Mouse (Mus musculus): ENCODE results near the gene Mre11a.

Mre11a gene

GRCm38 (mm10) chr9:14784039-14785002, at the start of gene Mre11a, which contains the start of gene Ankrd49:
Gene Mre11a, plus strand, starts transcription at chr9:14784654.
Gene Ankrd49, minus strand, starts transcription at chr9:14784856.
- DNase-seq, result peak; percentile 98

- no peak for DNase-seq
Observed at GRCm38 (mm10) chr9:14739498-14740150, 44.8 kb upstream of the Mre11a start.

- DNase-seq, result no peak
Observed at GRCm38 (mm10) chr9:14740151-14740924, 44.1 kb upstream of the Mre11a start, which contains the start of gene Piwil4. Gene Piwil4, minus strand, starts transcription at chr9:14740733.

DNA sequence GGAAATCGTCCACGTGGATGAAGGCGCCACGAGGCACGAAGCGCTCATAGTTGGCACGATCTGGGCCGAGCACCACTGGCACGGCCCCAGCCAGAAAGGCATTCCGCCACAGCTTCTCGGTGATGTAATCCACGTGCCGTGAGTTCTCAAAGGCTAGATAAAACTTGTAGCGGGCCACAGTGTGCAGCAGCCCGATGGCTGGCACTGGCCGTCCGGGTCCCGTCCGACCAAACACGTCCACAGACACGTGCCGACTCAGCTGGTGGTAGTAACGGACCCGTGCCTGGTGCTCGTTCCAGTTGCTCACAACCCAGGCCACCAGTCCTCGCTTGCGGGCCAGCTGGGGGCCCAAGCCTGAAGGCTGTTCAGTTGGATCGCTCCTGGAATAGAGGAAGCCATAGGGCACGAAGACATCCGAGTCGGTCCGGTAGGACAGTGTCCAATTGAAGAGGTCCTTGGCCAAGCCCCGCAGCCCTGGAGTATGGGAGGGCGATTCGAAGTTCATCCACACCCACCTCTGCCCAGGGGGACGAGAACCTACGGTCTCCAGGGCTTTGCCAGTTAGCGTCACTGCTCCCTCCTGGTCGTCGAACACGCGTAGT, 33.5 kb upstream of the Mre11a start:
- peak; percentile 32 for DNase-seq

- no peak for DNase-seq
Observed at GRCm38 (mm10) chr9:14751503-14752000, 32.9 kb upstream of the Mre11a start.

DNA sequence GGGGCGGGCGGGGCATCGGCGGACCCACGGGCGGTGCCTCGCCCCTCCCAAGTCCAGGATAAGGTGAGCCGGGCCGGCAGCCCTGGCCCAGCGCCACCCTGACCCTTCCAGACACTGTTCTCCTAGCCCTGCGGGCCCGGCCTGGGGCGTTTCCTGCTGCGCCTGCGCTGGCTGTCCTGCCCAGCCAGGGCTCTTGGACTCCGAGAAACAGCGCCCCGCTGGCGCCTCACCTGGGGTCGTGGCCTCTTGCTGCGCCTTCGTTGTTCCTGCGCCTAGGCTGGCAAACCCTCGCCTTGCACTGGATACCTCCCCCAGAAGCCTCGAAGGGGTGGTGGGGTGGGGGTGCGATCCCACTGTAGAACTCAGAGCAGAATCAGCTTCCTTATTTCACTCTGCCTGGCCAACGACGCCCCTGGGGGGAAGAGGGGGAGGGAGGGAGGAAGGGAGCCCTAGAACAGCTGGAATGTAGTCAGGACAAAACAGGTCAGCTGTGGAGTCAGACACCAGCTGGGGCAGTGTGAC, 32.4 kb upstream of the Mre11a start, which contains the start of gene Fut4:
Gene Fut4 (minus strand): TSS at position 393 of the 522 bp plus-strand sequence.
- DNase-seq, result peak; percentile 82

GRCm38 (mm10) chr9:14753947-14754346, 30.5 kb upstream of the Mre11a start:
- DNase-seq, result no peak

- DNase-seq, result no peak
Observed at GRCm38 (mm10) chr9:14754469-14754868, 30.0 kb upstream of the Mre11a start.

GRCm38 (mm10) chr9:14758590-14758989, 25.9 kb upstream of the Mre11a start:
- DNase-seq, result peak; percentile 21

GRCm38 (mm10) chr9:14759261-14759660, 25.2 kb upstream of the Mre11a start:
- no peak for DNase-seq

DNA sequence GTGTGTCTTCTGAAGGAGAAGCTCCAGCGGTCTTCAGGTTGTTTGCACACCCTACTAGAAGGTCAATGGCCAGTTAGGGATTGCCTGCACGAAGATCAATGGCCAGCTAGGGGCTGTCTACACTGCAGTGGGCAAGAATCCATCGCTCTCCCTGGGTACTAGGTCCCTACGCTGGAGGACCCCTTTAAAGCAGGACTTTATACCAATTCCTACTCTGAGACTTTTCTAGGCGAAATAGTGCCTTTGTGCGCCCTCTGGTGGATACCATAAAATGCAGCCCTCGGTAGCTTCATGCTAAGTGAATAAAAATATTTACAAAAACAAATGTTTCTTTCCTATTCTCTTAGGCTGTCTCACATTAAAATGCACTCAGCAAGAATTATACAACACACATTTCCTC, 19.7 kb upstream of the Mre11a start:
- peak; percentile 69 for DNase-seq

GRCm38 (mm10) chr9:14769811-14770210, 14.6 kb upstream of the Mre11a start:
- DNase-seq, result no peak

- DNase-seq, result no peak
Observed at GRCm38 (mm10) chr9:14770803-14771471, 13.5 kb upstream of the Mre11a start, which contains the start of gene 1700012B09Rik. Gene 1700012B09Rik, minus strand, starts transcription at chr9:14771030.

GRCm38 (mm10) chr9:14772074-14772473, 12.4 kb upstream of the Mre11a start:
- DNase-seq, result no peak

- DNase-seq, result no peak
Observed at GRCm38 (mm10) chr9:14773813-14774212, 10.6 kb upstream of the Mre11a start.

GRCm38 (mm10) chr9:14778341-14778740, 6.1 kb upstream of the Mre11a start:
- DNase-seq, result no peak

DNA sequence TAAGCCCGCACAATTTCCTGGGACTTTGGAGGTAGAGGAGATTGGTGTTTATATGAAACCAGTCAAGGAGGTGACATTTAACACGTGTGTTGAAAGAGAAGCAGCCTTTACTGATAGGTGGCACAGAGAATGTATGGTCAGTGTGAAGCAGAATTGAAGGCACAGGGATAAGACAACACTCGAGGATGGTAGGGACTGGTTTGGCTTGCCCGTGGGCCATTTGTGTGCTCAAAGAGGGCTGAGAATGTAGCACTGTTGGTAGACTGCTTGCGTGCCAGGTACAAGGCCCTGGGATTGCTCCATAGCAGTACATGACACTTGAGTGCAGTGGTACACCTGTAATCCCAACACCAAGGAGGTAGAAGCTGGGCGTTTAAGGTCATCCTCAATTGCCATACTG, 2.9 kb downstream of the Mre11a start:
- no peak for DNase-seq

GRCm38 (mm10) chr9:14805714-14806113, 21.3 kb downstream of the Mre11a start:
- no peak for DNase-seq

- no peak for DNase-seq
Observed at GRCm38 (mm10) chr9:14806786-14807185, 22.3 kb downstream of the Mre11a start.

GRCm38 (mm10) chr9:14810111-14810510, 25.7 kb downstream of the Mre11a start:
- DNase-seq, result no peak

DNA sequence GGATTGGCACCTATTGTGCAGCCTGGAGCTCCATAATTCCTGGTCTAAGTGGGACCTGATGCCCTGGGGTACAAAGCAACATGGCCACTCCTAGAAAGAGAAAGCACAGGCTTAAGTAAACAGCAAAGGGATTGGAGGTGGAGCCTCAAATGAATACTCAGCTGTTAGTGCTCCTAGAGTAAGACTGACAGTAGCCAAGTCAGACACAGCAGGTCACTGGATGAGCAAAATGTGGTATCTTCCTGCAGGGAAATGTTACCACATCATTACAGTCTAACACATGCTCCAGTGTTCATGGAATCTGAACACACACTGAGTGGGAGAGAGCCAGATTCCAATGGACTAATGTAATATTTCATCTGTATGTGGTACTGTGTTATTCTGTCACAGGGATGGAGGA, 36.9 kb downstream of the Mre11a start:
- DNase-seq, result no peak

All from lung, postnatal 36 days (tissue).